Mouse (Mus musculus): ENCODE data around the gene Ptprcap. TPM values are rescaled to one million over a fixed set of nuclear protein-coding genes. Genes with fewer than 3 reads are reported as not detected.

Gene Ptprcap
- total and polyA plus RNA-seq, 2 experiments from 2014 or later: 0.48 to 1.2 TPM

- TF ChIP-seq CTCF (IDR thresholded peaks at IDR 0.05; ENCODE audit: low read depth): no peak
- no peaks in the 10 kb centered on the region for H3K9me3 ChIP-seq (ENCODE audit: low read length)
- no peak overlapping the region for H3K4me2 ChIP-seq (ENCODE audit: low read depth)
- no peak overlapping the region for H3K9ac ChIP-seq
- DNase-seq: no peak
- H3K36me3 ChIP-seq (ENCODE audit: insufficient read depth): peaks cover 50% of the 10 kb centered on the region
- H3K4me3 ChIP-seq (ENCODE audit: low read depth, low read length): no peak overlapping the region
- WGBS: 66% methylated on average over 12 of the region's 12 CpGs
- peaks cover 11% of the 10 kb centered on the region; the same call in 1 of the 2 replicates for H3K4me1 ChIP-seq (ENCODE audit: insufficient read depth)
- no peak overlapping the region for H3K27ac ChIP-seq (ENCODE audit: low read depth, low read length)
- ATAC-seq: no peak
- no peaks in the 10 kb centered on the region for H3K27me3 ChIP-seq (ENCODE audit: insufficient read depth, low read length)
These were observed 41.6 kb downstream of the Ptprcap start for GRCm38 (mm10) chr19:4194776-4195650.

GRCm38 (mm10) chr19:4196048-4196447 lies 42.6 kb downstream of the Ptprcap start:
- DNase-seq (no peak), ATAC-seq (no peak)
- H3K9ac ChIP-seq: no peak overlapping the region
- no peak for TF ChIP-seq CTCF (IDR thresholded peaks at IDR 0.05; ENCODE audit: low read depth)
- WGBS: 64% methylated on average over 2 of the region's 2 CpGs
- H3K9me3 ChIP-seq (ENCODE audit: low read length): no peaks in the 10 kb centered on the region
- peaks cover 50% of the 10 kb centered on the region for H3K36me3 ChIP-seq (ENCODE audit: insufficient read depth)
- H3K27ac ChIP-seq (ENCODE audit: low read depth, low read length): 0 out of 2 replicates have a peak overlapping the region, but pooled peaks have one; percentile 21
- no peak overlapping the region for H3K4me3 ChIP-seq (ENCODE audit: low read depth, low read length)
- peaks cover 17% of the 10 kb centered on the region; the same call in 1 of the 2 replicates for H3K4me1 ChIP-seq (ENCODE audit: insufficient read depth)
- no peaks in the 10 kb centered on the region for H3K27me3 ChIP-seq (ENCODE audit: insufficient read depth, low read length)
- H3K4me2 ChIP-seq (ENCODE audit: low read depth): no peak overlapping the region

GRCm38 (mm10) chr19:4196548-4196947 lies 43.1 kb downstream of the Ptprcap start:
- no peak for DNase-seq
- H3K4me1 ChIP-seq (ENCODE audit: insufficient read depth): peaks cover 20% of the 10 kb centered on the region; the same call in 1 of the 2 replicates
- H3K27ac ChIP-seq (ENCODE audit: low read depth, low read length): no peak overlapping the region
- TF ChIP-seq CTCF (IDR thresholded peaks at IDR 0.05; ENCODE audit: low read depth): no peak
- no peak for ATAC-seq
- H3K36me3 ChIP-seq (ENCODE audit: insufficient read depth): peaks cover 50% of the 10 kb centered on the region
- H3K4me3 ChIP-seq (ENCODE audit: low read depth, low read length): no peak overlapping the region
- 59% methylated on average over 5 of the region's 5 CpGs for WGBS
- no peaks in the 10 kb centered on the region for H3K27me3 ChIP-seq (ENCODE audit: insufficient read depth, low read length)
- no peak overlapping the region for H3K4me2 ChIP-seq (ENCODE audit: low read depth)
- H3K9ac ChIP-seq: no peak overlapping the region
- no peaks in the 10 kb centered on the region for H3K9me3 ChIP-seq (ENCODE audit: low read length)

GRCm38 (mm10) chr19:4197180-4197579 lies 43.8 kb downstream of the Ptprcap start:
- Histone ChIP-seq H3K9me3 (ENCODE audit: low read length) (no peaks in the 10 kb centered on the region), H3K4me2 (ENCODE audit: low read depth) (no peak overlapping the region), H3K36me3 (ENCODE audit: insufficient read depth) (peaks cover 50% of the 10 kb centered on the region), H3K4me3 (ENCODE audit: low read depth, low read length) (no peak overlapping the region), H3K9ac (no peak overlapping the region), H3K4me1 (ENCODE audit: insufficient read depth) (peaks cover 23% of the 10 kb centered on the region; the same call in 1 of the 2 replicates), H3K27ac (ENCODE audit: low read depth, low read length) (no peak overlapping the region), H3K27me3 (ENCODE audit: insufficient read depth, low read length) (no peaks in the 10 kb centered on the region)
- DNase-seq (no peak), ATAC-seq (no peak)
- no peak for TF ChIP-seq CTCF (IDR thresholded peaks at IDR 0.05; ENCODE audit: low read depth)
- WGBS: 70% methylated on average over 3 of the region's 3 CpGs

GRCm38 (mm10) chr19:4201291-4201909 lies 48.0 kb downstream of the Ptprcap start, which contains the start of gene Rad9a:
Rad9a (minus strand) TSS chr19:4201662.
- no peak for TF ChIP-seq CTCF (IDR thresholded peaks at IDR 0.05; ENCODE audit: low read depth)
- H3K36me3 ChIP-seq (ENCODE audit: insufficient read depth): peaks cover 18% of the 10 kb centered on the region
- under 1% methylated on average over 34 of the region's 34 CpGs for WGBS
- H3K9me3 ChIP-seq (ENCODE audit: low read length): no peaks in the 10 kb centered on the region
- H3K4me2 ChIP-seq (ENCODE audit: low read depth): peak within 1 kb of the TSS; percentile 95
- 0 out of 2 replicates have a peak within 1 kb of the TSS, but pooled peaks have one; percentile 50 for H3K27ac ChIP-seq (ENCODE audit: low read depth, low read length)
- H3K4me1 ChIP-seq (ENCODE audit: insufficient read depth): peaks cover 15% of the 10 kb centered on the region; the same call in 1 of the 2 replicates
- peak; percentile 91 for ATAC-seq
- H3K9ac ChIP-seq: peak within 1 kb of the TSS; percentile 72
- H3K4me3 ChIP-seq (ENCODE audit: low read depth, low read length): peak within 1 kb of the TSS; percentile 61
- peak; percentile 97 for DNase-seq
- H3K27me3 ChIP-seq (ENCODE audit: insufficient read depth, low read length): no peaks in the 10 kb centered on the region

GRCm38 (mm10) chr19:4202149-4202548 lies 48.7 kb downstream of the Ptprcap start:
- H3K4me2 ChIP-seq (ENCODE audit: low read depth): peak overlapping the region; percentile 95
- H3K27me3 ChIP-seq (ENCODE audit: insufficient read depth, low read length): no peaks in the 10 kb centered on the region
- no peak overlapping the region for H3K27ac ChIP-seq (ENCODE audit: low read depth, low read length)
- peaks cover 11% of the 10 kb centered on the region for H3K36me3 ChIP-seq (ENCODE audit: insufficient read depth)
- H3K4me3 ChIP-seq (ENCODE audit: low read depth, low read length): peak overlapping the region; percentile 61
- DNase-seq (no peak), ATAC-seq (0 out of 2 replicates have a peak, but pooled peaks have one; percentile 2)
- no peaks in the 10 kb centered on the region for H3K9me3 ChIP-seq (ENCODE audit: low read length)
- peak overlapping the region; percentile 72 for H3K9ac ChIP-seq
- TF ChIP-seq CTCF (IDR thresholded peaks at IDR 0.05; ENCODE audit: low read depth): no peak
- WGBS: 31% methylated on average over 7 of the region's 7 CpGs
- H3K4me1 ChIP-seq (ENCODE audit: insufficient read depth): peaks cover 15% of the 10 kb centered on the region; the same call in 1 of the 2 replicates
